Mouse (Mus musculus) ES-Bruce4 (cell line): ENCODE data around the gene 6330409D20Rik.

Source experiments
- CTCF ChIP-seq: IDR thresholded peaks from one replicate; pipeline ENCODE4 v1.8.1; 2011; ENCODE audit warnings: low read depth, low read length
- EP300 ChIP-seq: IDR thresholded peaks from 2 replicates; pipeline ENCODE4 v1.6.1; 2011; ENCODE audit warnings: low read depth, low read length; ENCODE audit not compliant: insufficient read depth
- POLR2A ChIP-seq: IDR thresholded peaks from one replicate; pipeline ENCODE4 v1.8.1; 2011; ENCODE audit warnings: low read length; ENCODE audit not compliant: insufficient read depth

- no peak for TF ChIP-seq POLR2A
- no peak for TF ChIP-seq CTCF
- no peak for TF ChIP-seq EP300
These were observed at the start of gene 6330409D20Rik for GRCm38 (mm10) chr2:32740916-32741272.
